Mouse (Mus musculus) lung, adult 2 months (tissue): ENCODE results near the gene Gm42906.

ENCODE experiments used
- CTCF ChIP-seq: fragments of 200-500 bp; IDR thresholded peaks from 2 replicates; pipeline ENCODE4 v1.5.1; 2011; ENCODE audit warnings: mild to moderate bottlenecking, low read length, control low read depth; ENCODE audit not compliant: insufficient read depth
- POLR2A ChIP-seq: fragments of 200-500 bp; IDR thresholded peaks from 2 replicates; pipeline ENCODE4 v1.6.1; 2011; ENCODE audit warnings: low read depth, mild to moderate bottlenecking, control low read depth, low read length, borderline replicate concordance; ENCODE audit errors: extremely low read depth

GRCm38 (mm10) chr5:151109822-151110221, 318.1 kb downstream of the Gm42906 start:
- no peak for TF ChIP-seq CTCF
- no peak for TF ChIP-seq POLR2A
